Mouse (Mus musculus): ENCODE measurements around the gene Trim72. TPM values are rescaled to one million over a fixed set of nuclear protein-coding genes. Genes with fewer than 3 reads are reported as not detected.

The Trim72 gene
- total and polyA plus RNA-seq, 3 experiments, result 0.14 to 0.19 TPM; not detected in 1

- TF ChIP-seq SIN3A (IDR thresholded peaks at IDR 0.05; ENCODE audit: low read length) (peak; percentile 91), EP300 (IDR thresholded peaks at IDR 0.05; ENCODE audit: low read depth in 1 of 2, low read length in 2 of 2) (no peak), ZNF384 (IDR thresholded peaks at IDR 0.05; ENCODE audit: low read depth, low read length) (no peak), TBP (IDR thresholded peaks at IDR 0.05; ENCODE audit: low read depth, low read length) (peak; percentile 96), ZKSCAN1 (IDR thresholded peaks at IDR 0.05; ENCODE audit: low read depth, low read length) (no peak), MAX (IDR thresholded peaks at IDR 0.05; ENCODE audit: low read length) (peak; percentile 89), TAL1 (IDR thresholded peaks at IDR 0.05; ENCODE audit: low read length) (no peak), JUND (IDR thresholded peaks at IDR 0.05; ENCODE audit: low read depth, low read length) (no peak), GATA1 (IDR thresholded peaks at IDR 0.05; ENCODE audit: low read depth, low read length) (no peak)
Observed at GRCm38 (mm10) chr7:127967004-127967921, 36.5 kb upstream of the Trim72 start, which contains the start of gene Fus (continued).

- Histone ChIP-seq H3K27ac (ENCODE audit: control insufficient read depth, low read depth, low read length) (peak overlapping the region; percentile 37), H3K9ac (ENCODE audit: control insufficient read depth, low read depth, low read length, poor library complexity, severe bottlenecking) (peak overlapping the region; percentile 99), H3K79me2 (ENCODE audit: control insufficient read depth, insufficient read depth, low read length, poor library complexity) (peaks cover 44% of the 10 kb centered on the region), H3K4me1 (ENCODE audit: control insufficient read depth in 1 of 2, insufficient read depth in 2 of 2, low read length in 2 of 2) (peaks cover 3 to 17% of the 10 kb centered on the region in 2 experiments), H3K4me3 (ENCODE audit: control insufficient read depth in 1 of 2, insufficient read depth in 1 of 2, low read depth in 2 of 2, low read length in 2 of 2) (peak overlapping the region; percentile 81 to 97), H3K27me3 (ENCODE audit: control insufficient read depth in 1 of 2, insufficient read depth in 2 of 2, low read length in 2 of 2) (no peaks in the 10 kb centered on the region), H3K9me3 (replicated peaks; ENCODE audit: insufficient read depth, low read length) (no peaks in the 10 kb centered on the region), H3K36me3 (ENCODE audit: control insufficient read depth in 1 of 2, insufficient read depth in 2 of 2, low read length in 2 of 2) (peaks cover 19 to 38% of the 10 kb centered on the region in 2 experiments)
- DNase-seq (ENCODE audit: low read depth, low spot score), result peak; percentile 80
- TF ChIP-seq MXI1 (IDR thresholded peaks at IDR 0.05; ENCODE audit: low read depth, low read length) (peak; percentile 67), POLR2AphosphoS2 (IDR thresholded peaks at IDR 0.05; ENCODE audit: low read length) (peak; percentile 41; the same call in 1 of the 2 replicates), ETS1 (IDR thresholded peaks at IDR 0.05; ENCODE audit: low read depth, low read length) (peak; percentile 40), CHD1 (IDR thresholded peaks at IDR 0.05; ENCODE audit: low read depth, low read length) (no peak), ZNF384 (IDR thresholded peaks at IDR 0.05; ENCODE audit: low read depth, low read length) (peak; percentile 31; the same call in 1 of the 2 replicates), MAZ (IDR thresholded peaks at IDR 0.05; ENCODE audit: low read depth, low read length) (0 out of 2 replicates have a peak, but pooled peaks have one; percentile 1), NRF1 (IDR thresholded peaks at IDR 0.05; ENCODE audit: insufficient read depth, low read depth, low read length, poor library complexity, severe bottlenecking) (peak; percentile 51; the same call in 1 of the 2 replicates), HCFC1 (IDR thresholded peaks at IDR 0.05; ENCODE audit: low read depth, low read length) (no peak; the same call in 1 of the 2 replicates)
Observed at GRCm38 (mm10) chr7:127967922-127968828, 35.6 kb upstream of the Trim72 start.

All from MEL (cell line).